Mouse (Mus musculus): ENCODE results near the gene Srrd. TPM values are rescaled to one million over a fixed set of nuclear protein-coding genes. Genes with fewer than 3 reads are reported as not detected.
A peak's percentile ranks its signal among the peaks of the same experiment; 100 is the strongest.

Srrd gene
- total RNA-seq (2022) = 10 to 100 TPM; 26.0 to 51.5 (median 29.9) TPM

- peak; percentile 73 for DNase-seq
Measured at GRCm38 (mm10) chr5:112342463-112343204, at the start of gene Srrd, which contains the start of gene Hps4. Gene Srrd (minus strand): TSS chr5:112343040. Gene Hps4 (plus strand): TSS chr5:112343083.

- DNase-seq = no peak
Measured at GRCm38 (mm10) chr5:112391676-112392323, 49.0 kb upstream of the Srrd start.

GRCm38 (mm10) chr5:112391002-112391401, 48.2 kb upstream of the Srrd start:
- DNase-seq = no peak

- no peak for DNase-seq
Measured at GRCm38 (mm10) chr5:112389352-112389751, 46.5 kb upstream of the Srrd start.

GRCm38 (mm10) chr5:112385973-112386372, 43.1 kb upstream of the Srrd start:
- no peak for DNase-seq

- no peak for DNase-seq
Measured at GRCm38 (mm10) chr5:112384805-112385472, 42.1 kb upstream of the Srrd start.

GRCm38 (mm10) chr5:112382641-112383330, 39.9 kb upstream of the Srrd start:
- peak; percentile 83 for DNase-seq

- DNase-seq = no peak
Measured at GRCm38 (mm10) chr5:112382042-112382441, 39.2 kb upstream of the Srrd start.

GRCm38 (mm10) chr5:112381154-112381553, 38.3 kb upstream of the Srrd start:
- DNase-seq = peak; percentile 50

- peak; percentile 86 for DNase-seq
Measured at GRCm38 (mm10) chr5:112378716-112379115, 35.9 kb upstream of the Srrd start.

- no peak for DNase-seq
Measured at GRCm38 (mm10) chr5:112377380-112377779, 34.5 kb upstream of the Srrd start.

- no peak for DNase-seq
Measured at GRCm38 (mm10) chr5:112376111-112376510, 33.3 kb upstream of the Srrd start.

- DNase-seq = no peak
Measured at GRCm38 (mm10) chr5:112371933-112372332, 29.1 kb upstream of the Srrd start.

- no peak for DNase-seq
Measured at GRCm38 (mm10) chr5:112370236-112370813, 27.5 kb upstream of the Srrd start.

- no peak for DNase-seq
Measured at GRCm38 (mm10) chr5:112369326-112369725, 26.5 kb upstream of the Srrd start.

- no peak for DNase-seq
Measured at GRCm38 (mm10) chr5:112368666-112369065, 25.8 kb upstream of the Srrd start.

GRCm38 (mm10) chr5:112367929-112368328, 25.1 kb upstream of the Srrd start:
- no peak for DNase-seq

GRCm38 (mm10) chr5:112367338-112367737, 24.5 kb upstream of the Srrd start:
- no peak for DNase-seq

GRCm38 (mm10) chr5:112366879-112367278, 24.0 kb upstream of the Srrd start:
- no peak for DNase-seq

- DNase-seq = no peak
Measured at GRCm38 (mm10) chr5:112364184-112364797, 21.5 kb upstream of the Srrd start.

- DNase-seq = no peak
Measured at GRCm38 (mm10) chr5:112360077-112360476, 17.2 kb upstream of the Srrd start.

- no peak for DNase-seq
Measured at GRCm38 (mm10) chr5:112359520-112359919, 16.7 kb upstream of the Srrd start.
